Mouse (Mus musculus): ENCODE data around the gene Stx6.

The Stx6 gene

DNA sequence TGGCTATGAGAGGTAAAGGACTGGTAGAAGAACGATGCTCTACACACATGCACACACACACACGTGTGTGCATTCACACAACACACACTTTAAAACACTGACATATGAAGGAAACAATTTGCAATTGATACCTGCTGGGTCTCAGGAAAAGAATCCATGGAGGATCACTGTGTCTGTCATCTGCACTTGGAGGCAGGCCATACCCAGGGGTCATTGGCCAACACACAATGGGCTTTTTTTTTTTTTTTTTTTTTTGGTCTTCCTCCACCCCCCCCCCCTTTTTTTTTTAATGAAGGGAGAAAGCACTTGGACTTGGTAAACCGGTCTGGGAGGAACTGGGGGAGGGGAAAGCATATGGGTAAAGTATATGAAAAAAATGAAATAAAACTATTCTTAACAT lies 49.3 kb downstream of the Stx6 start:
- no peak for DNase-seq (ENCODE audit: low read depth)

DNA sequence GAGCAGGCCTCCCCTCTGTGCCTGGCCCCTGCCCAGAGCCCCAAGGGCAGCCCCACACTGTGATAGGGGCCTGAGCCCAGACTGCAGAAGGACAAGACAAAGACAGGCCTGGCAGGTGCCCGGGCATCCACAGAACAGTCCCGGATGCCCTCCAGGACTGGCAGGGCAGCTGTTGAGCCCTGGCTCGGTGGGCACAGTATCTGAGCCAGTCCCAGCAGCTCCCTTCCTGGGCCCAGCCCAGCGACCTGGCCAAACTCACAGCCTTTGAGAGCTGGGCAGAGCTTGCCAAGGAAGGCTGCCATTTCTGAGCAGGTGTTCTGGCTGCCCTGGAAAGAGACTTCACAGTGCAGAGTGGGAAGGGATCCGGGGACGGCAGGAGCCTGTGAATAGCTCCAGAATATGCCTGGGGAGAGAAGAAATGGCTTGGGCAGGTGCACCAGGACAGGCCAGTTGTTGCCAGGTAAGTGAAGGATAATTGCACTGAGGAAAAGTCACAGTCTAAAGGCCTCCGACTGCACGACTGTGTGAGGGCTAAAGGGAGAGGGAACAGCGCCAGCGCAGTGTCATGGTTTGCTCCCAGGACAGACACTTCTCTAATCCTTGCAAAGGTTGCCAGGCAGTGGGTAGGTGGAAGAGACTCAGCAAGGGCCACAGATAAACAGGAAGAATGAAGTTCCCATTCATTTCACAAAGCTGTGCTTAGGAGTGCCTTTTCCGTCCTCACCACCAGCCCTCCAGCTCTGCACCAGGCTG lies 51.7 kb downstream of the Stx6 start:
- no peak for DNase-seq (ENCODE audit: low read depth)

GRCm38 (mm10) chr1:155211017-155211416 lies 52.5 kb downstream of the Stx6 start:
- no peak for DNase-seq (ENCODE audit: low read depth)

DNA sequence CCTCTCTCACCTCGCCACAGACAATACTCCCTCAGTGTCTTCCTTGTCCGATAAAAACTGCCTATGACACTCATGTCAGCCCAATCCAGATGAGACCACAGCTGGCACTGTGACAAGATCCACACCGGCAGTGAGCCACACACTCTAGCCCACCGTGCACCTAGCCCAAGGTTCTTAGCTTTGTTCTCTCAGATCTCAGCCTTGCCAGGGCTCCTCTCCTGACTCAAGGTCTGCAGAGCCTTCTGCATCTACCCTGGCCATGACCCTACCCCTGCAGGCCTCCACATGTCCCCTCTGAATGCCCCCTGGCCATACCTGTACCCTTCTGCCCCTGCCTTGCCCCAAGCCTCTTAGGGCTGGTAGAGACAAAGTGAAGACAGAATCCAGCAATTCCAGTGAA lies 53.6 kb downstream of the Stx6 start:
- DNase-seq (ENCODE audit: low read depth): no peak

- DNase-seq (ENCODE audit: low read depth): no peak
Observed at GRCm38 (mm10) chr1:155212493-155212892, 54.0 kb downstream of the Stx6 start.

DNA sequence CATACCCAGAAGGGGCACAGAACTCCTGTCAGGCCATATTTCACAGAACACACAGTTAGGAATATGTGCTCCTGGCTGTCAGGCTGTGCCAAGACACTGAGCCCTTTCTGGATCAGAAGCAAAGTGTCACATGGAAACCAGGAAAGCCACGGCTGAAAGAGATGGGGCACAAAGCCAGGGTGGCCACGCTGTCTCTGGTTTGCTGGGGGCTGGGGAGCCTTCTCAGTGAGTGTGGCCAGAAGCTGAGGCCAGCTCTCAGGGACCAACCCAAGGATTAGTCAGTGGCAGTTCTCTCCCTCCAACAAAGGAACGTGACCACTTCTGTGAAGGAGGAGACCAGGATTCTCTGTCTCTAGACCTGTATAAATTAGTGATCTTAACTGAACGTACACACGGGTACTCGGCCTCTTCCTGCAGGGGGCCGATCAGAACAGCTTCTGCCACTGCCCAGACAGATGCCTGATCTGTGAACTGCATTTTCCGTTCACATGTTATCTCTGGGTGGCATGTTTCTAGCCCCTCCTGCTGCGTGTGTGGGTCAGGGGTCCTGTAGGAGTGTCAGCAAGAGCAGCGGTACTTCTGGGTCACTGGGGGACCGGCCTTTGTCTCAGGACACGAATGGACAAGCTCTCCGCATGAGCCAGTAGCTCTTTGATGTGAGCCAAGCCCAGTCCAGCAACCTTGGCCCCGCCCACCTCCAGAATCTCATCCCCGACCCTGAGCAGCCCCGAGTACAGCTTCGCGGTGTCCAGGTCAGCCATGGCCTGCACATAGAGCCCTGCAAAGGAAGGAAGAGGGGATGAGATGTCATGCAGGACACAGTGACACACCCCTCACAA lies 54.6 kb downstream of the Stx6 start:
- no peak for DNase-seq (ENCODE audit: low read depth)

GRCm38 (mm10) chr1:155213912-155214311 lies 55.4 kb downstream of the Stx6 start:
- no peak for DNase-seq (ENCODE audit: low read depth)

- no peak for DNase-seq (ENCODE audit: low read depth)
Observed at GRCm38 (mm10) chr1:155215066-155215764, 56.7 kb downstream of the Stx6 start.

DNA sequence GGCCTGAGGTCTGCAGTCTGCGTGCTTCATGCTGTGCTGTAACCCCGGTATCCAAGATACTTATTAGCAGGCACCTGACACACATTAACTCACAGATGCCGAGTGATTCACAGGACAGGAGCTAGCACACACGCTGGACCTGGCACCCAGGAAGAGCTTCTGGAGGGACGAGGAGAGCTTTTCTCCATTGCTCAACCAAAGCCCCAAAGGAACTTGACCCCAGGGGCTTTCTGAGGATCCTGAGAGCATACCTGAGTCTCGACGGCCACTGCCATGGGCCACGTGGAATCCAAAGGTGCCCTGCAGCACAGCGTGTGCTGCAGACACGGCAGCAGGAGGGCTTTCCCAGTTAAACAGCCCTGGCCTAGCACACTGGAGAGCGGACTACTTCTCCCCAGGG lies 57.8 kb downstream of the Stx6 start:
- no peak for DNase-seq (ENCODE audit: low read depth)

GRCm38 (mm10) chr1:155216844-155217243 lies 58.3 kb downstream of the Stx6 start:
- no peak for DNase-seq (ENCODE audit: low read depth)

DNA sequence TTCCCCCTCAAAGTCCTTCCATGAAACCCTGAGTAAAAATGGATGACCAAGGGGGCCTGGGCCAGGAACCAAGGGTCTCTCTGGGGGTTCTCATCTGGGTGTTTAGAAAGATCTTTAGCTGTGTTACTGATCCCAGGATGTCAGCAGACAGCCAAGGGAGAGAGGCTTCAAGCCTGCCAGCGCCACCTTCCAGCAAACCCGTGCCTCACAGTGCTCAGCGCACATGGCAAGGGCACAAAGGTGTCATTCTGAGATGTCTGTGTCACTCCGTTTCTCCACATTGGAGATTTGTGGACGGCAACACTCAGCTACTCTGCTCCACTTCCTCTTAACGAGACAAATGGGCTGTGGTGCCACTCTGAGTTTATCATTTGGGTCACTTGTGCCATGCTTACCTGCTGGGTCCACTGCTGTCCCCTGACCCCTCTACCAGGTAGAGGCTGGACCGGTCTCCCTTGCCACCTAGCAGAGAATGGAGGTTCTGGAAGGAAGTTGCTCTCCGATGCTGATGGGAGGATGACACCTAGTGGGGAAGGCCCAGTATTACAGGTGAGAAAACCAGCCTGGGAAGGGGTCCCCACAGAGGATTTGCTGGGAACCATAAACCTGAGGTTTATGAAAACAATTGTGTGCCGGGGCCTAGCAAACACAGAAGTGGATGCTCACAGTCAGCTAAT lies 59.5 kb downstream of the Stx6 start:
- no peak for DNase-seq (ENCODE audit: low read depth)

GRCm38 (mm10) chr1:155218924-155219323 lies 60.4 kb downstream of the Stx6 start:
- no peak for DNase-seq (ENCODE audit: low read depth)

GRCm38 (mm10) chr1:155222101-155222669 lies 63.7 kb downstream of the Stx6 start:
- DNase-seq (ENCODE audit: low read depth): no peak

DNA sequence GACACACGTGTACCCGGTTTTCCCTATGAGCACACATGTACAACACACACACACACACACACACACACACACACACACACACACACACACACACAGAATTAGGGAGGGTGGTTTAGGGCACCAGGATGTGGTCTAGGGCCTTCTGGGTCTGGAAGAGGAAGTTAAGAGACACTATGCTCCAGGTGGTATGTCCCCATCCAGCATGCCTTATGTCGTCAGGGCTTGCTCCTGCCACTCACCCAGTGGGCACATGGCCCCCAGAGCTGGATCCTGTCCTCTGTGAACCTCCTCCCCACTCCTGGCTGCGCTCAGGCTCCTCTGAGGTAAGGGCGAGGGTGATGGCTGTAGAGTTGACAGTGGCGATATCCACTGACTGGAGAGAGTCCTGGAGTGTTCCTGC lies 64.5 kb downstream of the Stx6 start:
- DNase-seq (ENCODE audit: low read depth): no peak

GRCm38 (mm10) chr1:155223849-155224554 lies 65.5 kb downstream of the Stx6 start:
- DNase-seq (ENCODE audit: low read depth): peak; percentile 70

- no peak for DNase-seq (ENCODE audit: low read depth)
Observed at GRCm38 (mm10) chr1:155229464-155230411, 71.2 kb downstream of the Stx6 start.

DNA sequence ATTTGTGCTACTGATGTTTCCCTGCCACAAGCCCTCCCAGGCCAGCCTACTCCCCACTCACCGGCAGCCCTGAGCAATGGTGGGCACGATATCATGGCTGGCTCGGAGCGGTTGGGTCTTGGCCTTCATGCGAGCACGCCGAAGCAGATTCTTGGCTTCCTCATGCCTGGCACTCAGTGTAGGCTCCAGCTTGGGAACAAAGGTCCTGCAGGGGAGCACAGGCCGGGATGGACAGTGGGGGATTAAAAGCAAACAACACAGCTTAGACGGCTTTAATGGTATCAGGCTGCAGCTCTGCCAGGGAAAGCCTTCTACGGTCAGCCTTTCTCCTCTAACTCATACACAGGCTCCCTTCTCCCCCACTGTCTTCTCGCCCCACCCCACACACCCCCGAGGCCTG lies 73.9 kb downstream of the Stx6 start:
- no peak for DNase-seq (ENCODE audit: low read depth)

- no peak for DNase-seq (ENCODE audit: low read depth)
Observed at GRCm38 (mm10) chr1:155232786-155233185, 74.3 kb downstream of the Stx6 start.

GRCm38 (mm10) chr1:155233378-155233777 lies 74.9 kb downstream of the Stx6 start:
- no peak for DNase-seq (ENCODE audit: low read depth)
